Mouse (Mus musculus): ENCODE results near the gene Megf8. TPM values are rescaled to one million over a fixed set of nuclear protein-coding genes. Genes with fewer than 3 reads are reported as not detected.

Megf8 gene
- total RNA-seq, 4 experiments from 2014 or later: 33.9 to 35.8 (median 34.8) TPM

DNA sequence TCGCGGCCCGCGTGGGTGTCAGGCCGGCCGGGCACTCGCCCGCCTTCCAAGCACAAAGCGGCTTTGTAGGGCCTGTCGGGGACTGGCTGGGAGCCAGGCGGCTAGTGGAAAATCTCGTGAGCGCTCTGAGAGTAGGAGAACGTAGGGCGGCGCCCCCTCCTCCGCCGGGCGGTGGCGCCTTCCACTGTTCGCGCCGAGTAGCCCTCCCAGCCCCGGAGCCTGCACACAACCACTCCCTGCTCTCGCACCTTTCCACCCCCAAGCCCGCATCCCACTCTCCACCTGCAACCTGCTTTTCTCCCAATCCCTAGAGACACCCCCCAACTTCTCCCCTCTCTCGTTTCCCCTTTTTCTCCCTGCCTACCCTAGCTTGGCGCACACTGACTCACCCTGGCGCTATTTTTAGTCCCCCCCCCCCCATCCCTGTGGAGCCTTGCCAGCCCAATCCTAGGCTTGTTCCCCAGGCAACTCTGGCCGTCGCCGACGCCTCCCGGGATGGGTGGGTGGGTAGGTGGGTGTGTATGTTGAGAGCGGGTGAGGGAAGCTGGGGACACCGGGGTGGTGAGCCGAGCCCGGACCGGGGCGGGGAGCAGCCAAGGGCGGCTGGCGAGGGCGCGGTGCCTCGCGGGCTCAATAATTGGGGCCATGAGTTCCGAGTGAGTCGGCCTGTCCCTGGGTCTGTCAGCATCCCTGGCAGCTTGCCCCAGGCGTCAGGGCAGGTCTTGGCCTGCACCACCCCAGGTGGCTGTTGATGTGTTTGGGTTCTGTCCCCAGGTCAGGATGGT lies 37.7 kb upstream of the Megf8 start:
- peak; percentile 87 for DNase-seq (ENCODE audit: low spot score)

DNA sequence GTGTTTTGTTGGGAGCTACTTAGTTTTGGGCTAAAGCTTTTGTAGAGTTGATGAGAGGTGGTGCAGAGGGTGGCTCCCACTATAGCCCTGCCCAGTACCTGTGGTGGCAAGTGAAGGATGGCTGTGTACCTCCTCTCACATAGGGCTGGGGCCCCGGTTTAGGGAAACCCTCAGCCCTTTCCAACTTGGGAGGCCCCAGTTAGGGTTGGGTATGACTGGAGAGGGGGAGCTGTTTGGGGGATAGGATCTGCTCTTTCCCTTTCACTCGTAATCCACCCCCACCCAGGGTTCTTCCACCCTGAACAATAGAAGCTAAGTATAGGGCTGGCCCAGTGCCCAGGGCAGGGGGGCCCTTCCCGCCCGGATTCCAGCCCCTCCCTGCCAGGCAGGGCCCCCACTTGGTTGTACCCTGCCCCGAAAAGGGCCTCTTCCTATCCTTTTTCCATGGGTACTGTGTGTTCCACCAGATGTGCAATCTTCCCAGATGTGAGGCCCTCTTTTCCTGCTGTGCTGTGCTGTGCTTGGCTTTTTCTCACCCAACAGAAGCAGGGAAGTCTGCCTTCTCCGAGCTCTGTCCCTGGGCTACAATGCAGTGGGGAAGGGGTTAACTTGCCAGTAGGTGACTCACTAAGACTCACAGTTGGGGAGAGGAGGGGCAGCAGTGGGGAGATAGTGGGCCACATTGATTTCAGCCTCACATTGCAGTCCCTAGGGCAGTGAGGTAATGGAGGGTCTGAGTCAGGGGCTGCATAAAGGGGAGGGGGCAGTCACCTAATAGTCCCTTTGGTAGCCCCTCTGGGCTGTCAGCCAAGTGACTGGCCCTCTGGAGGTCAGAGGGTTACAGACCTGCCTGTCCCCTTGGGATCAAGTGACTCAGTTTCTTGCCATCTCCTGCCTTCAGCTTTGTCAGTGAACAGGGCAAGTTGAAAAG lies 36.8 kb upstream of the Megf8 start:
- DNase-seq (ENCODE audit: low spot score): peak; percentile 79

DNA sequence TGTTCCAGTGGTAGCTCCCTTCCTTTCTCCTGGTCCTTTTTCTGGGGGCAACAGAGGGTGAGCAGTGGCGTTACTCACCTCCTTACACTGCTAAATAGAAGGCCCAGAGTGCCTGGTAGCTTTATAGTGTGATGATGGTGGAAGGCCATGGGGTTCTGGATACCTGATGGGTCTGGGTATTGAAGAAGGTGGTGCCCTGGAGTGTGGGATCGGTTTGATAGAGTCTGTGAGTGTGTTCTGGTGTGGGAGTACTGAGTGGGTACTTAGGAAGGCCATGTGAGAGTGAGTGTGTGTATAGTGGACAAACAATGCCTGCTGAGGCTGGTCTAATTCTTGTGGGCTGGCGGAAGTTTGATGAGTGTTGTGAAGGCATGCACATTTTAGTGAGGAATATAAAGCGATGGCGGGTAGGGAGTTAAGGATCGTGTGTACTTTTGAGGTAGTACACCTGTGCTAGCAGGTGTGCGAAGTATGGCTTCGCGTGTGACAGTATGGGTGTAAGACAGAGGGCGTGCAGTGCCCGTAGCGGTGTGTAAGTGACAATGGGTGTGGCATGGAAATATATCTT lies 35.7 kb upstream of the Megf8 start:
- no peak for DNase-seq (ENCODE audit: low spot score)

DNA sequence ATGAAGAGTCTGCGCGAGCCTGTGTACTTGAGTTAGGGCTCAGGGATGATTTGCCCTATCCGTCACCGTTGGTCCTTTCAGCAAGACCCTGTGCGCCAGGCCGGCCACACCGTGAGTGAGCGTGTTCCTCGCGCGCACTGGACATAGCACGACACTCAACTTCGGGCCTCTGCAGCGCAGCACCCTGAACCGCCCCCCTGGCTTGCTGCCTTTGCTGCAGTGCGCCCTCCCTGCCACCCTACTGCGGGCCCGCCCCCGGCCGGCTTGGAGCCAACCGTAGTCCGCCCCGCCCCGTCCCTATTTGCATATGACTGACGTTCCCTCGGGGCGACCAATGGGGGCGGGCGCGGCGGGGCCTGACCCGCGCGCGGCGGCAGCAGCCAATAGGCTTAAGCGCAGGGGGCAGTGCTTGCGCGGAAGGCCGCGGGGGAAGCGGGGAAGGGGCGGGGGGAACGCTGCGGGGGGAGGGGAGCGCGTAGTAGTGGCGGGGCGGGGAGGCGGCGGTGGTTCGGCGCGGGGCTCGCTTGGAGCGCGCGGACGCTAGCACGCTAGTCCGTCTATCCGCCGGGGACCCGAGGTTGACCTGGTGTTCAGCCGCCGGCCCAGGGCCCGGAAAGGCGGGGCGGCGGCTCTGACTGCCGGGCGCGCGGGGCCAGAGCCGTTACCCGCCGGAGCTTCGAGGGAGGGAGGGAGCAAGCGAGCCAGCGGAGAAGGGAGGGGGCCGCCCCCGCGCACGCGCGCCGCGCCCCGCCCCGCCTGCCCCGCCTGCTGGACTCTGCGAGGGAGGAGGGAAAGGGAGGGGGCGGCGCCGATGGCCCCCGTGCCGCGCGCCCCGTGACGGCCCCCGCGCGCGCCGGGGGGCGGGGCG lies 35.0 kb upstream of the Megf8 start:
- peak; percentile 93 for DNase-seq (ENCODE audit: low spot score)

DNA sequence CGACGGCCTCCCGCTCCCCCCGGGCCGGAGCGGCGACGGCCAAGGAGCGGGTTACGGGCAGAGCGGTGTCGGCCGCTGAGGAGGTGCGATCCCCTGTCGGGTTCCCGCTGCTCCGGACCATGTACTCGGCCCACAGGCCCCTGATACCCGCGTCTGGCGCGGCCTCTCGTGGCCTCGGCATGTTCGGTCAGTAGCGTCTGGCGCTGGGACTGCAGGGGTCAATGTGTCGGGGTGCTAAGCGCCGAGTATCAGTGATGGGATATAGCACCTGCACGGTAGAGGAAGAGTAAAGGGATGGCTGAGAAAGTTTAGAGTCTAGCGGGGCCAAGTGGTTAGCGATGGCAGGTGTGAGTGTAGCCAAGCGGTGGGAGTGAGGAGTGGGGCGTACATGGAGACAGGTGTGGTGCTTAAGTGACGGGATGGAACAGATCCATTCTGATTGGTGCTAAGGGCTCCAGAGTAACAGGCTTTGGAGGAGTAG lies 34.2 kb upstream of the Megf8 start:
- DNase-seq (ENCODE audit: low spot score): peak; percentile 33

DNA sequence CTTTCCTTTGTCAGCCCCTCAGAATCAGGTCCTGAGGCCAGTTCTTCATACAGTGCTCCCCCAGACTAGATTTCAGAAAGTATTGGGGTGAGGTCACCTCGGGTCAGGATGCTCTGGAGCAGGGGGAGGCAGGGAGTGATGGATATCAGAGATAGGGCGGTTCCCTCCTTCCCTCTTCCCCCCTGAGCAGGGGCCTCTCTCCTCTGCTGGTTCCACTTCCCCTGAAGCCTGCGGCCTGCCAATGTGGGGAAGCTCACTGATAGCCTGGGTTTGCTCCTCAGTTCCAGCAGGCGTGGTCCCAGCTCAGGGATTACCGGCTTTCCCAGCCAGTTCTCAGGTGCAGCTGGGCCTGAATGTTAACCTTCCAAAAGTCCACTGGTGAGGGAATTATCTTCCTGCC lies 33.3 kb upstream of the Megf8 start:
- DNase-seq (ENCODE audit: low spot score): no peak

DNA sequence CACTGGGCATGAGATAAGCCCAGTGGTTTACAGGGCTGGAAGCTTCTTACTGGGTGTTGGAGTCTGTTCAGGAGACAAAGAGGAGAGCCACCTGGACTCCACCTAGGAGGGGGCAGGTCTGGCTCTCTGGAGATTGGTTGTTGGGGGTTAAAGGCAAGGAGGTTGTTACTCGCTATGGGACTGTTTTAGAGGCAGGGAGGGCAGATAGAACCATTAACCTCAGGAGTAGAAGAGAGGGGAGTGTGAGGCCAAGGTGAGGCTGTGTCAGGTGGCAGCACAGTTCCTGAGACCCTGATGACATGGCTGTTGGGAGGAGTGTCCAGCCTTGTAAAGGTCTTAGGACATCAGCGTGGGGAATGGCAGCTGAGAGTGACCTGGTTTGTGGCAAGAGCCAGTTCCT lies 32.8 kb upstream of the Megf8 start:
- DNase-seq (ENCODE audit: low spot score): no peak

DNA sequence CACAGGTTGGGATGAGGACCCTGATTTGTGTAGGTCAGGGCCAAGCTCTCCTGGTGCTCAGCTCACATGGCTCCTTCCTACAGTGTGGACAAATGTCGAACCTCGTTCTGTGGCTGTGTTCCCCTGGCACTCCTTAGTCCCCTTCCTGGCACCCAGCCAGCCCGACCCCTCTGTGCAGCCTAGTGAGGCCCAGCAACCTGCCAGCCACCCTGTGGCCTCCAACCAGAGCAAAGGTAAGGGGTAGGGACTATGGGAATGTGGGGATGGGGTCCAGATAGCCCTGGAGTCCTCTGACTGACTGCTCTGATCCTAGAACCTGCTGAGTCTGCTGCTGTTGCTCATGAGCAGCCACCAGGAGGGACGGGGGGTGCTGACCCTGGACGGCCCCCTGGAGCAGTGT lies 32.2 kb upstream of the Megf8 start:
- no peak for DNase-seq (ENCODE audit: low spot score)

DNA sequence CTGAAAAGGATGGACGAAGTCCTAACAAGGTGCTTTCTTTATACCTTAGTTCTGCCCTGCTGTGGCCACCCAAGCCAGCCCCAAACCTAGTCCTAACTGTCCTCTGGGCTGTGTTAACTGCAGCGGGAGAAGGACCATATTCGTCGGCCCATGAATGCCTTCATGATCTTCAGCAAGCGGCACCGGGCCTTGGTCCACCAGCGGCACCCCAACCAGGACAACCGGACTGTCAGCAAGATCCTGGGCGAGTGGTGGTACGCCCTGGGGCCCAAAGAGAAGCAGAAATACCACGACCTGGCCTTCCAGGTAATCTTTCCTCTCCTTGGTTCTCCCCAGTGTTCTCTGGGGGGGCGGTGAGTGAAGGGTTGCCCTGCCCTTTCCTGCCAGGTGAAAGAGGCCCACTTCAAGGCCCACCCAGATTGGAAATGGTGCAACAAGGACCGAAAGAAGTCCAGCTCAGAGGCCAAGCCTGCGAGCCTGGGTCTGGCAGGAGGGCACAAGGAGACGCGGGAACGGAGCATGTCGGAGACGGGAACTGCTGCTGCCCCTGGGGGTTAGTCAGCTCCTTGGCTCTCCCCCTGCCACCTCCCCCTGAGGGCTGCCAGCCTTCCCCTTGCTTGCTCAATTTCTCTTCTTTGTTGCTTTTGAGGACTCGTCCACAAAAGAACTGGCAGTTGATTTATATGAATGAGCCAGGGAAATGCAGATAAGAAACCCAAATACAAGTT lies 31.3 kb upstream of the Megf8 start:
- DNase-seq (ENCODE audit: low spot score): no peak

DNA sequence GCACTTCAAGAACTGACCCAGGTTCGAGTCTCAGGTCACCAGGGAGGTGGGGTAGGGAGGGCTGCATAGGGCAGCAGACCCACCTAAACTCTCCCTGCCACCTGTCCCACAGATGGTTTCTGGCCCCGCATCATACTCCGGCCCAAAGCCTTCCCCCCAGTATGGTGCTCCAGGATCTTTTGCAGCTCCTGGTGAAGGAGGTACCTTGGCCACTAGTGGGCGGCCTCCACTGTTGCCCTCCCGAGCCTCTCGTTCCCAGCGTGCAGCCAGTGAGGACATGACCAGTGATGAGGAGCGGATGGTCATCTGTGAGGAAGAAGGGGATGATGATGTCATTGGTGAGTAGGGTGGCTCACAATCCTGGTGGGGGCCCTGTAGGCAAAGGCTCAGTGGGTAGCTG lies 30.0 kb upstream of the Megf8 start:
- DNase-seq (ENCODE audit: low spot score): no peak

DNA sequence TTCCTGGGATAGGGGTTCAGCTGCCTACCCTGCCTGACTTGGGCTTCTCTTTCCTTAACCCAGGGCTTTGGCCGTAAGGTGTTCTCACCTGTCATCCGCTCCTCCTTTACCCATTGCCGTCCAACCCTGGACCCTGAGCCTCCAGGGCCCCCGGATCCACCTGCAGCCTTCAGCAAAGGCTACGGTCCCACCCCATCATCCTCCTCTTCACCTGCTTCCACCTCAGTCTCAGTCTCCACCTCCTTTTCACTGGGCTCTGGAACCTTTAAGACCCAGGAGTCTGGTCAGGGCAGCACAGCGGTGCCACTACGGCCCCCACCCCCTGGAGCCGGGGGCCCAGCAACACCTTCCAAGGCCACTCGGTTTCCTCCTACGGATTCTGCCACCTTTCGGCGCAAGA lies 29.0 kb upstream of the Megf8 start:
- DNase-seq (ENCODE audit: low spot score): no peak

DNA sequence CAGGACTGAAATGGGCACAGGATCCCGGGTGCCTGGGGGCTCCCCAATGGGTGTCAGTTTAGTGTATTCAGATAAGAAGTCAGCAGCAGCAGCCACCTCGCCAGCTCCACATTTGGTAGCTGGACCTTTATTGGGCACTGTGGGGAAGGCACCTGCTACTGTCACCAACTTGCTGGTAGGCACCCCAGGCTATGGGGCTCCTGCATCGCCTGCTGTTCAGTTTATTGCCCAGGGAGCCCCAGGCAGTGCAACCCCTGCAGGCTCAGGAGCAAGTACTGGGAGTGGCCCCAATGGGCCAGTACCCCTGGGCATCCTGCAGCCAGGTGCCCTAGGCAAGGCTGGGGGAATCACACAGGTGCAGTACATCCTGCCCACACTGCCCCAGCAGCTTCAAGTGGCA lies 28.2 kb upstream of the Megf8 start:
- no peak for DNase-seq (ENCODE audit: low spot score)

DNA sequence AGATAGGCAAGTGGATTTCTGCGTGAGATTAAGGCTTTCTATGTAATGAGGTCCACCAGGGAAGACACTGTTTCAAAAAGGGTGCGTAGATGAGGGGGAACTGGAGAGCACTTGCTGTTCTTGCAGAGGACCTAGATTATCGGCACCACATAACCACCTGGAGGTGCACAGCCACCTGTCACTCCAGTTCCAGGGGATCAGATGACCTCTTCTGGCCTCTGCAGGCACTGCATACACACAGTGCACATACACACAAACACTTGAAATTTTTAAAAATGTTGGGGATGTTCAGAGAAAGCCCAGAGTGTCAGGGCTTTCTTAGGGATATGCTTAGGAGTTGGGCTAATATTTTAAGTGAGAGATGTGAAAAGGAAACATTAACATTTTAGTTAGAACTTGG lies 27.0 kb upstream of the Megf8 start:
- DNase-seq (ENCODE audit: low spot score): no peak

DNA sequence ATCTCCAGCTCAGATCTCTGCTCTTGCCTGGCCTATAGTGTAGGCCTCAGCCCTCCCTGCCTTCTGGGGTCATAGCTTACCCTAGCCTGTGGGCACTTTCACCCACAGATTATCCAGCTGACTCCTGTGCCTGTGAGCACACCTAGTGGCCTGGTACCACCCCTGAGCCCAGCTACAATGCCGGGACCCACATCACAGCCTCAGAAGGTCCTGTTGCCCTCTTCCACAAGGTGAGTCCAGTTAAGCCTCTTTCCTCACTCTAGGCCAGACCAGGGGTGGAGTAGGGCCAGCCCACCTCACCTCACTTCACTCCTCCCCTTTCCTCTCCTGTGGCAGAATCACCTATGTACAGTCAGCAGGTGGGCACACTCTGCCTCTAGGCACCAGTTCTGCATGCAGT lies 26.5 kb upstream of the Megf8 start:
- no peak for DNase-seq (ENCODE audit: low spot score)

DNA sequence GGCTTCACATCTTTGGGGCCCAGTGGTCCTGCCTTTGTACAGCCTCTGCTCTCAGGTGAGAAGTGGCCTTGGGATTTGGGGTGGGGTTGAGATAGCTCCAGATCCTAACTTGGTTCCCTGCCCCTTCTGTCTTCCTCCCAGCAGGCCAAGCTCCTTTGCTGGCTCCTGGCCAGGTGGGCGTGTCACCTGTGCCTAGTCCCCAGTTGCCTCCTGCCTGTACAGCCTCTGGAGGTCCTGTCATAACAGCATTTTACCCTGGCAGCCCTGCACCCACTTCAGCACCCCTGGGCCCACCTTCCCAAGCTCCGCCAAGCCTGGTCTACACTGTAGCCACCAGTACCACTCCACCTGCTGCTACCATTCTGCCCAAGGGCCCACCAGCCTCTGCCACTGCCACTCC lies 26.1 kb upstream of the Megf8 start:
- no peak for DNase-seq (ENCODE audit: low spot score)

DNA sequence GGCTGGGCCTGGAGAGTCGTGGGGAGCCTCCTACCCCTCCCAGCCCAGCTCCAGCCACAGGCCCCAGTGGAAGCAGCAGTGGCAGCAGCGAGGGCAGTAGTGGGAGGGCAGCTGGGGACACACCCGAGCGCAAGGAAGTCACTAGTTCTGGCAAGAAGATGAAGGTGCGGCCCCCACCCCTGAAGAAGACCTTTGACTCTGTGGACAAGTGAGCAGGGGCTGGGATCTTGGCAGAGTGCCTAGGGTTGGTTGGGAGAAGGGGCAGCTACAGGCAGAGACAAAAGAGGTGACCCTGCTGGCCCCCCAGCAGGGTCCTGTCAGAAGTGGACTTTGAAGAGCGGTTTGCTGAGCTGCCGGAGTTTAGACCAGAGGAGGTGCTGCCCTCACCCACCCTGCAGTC lies 24.9 kb upstream of the Megf8 start:
- no peak for DNase-seq (ENCODE audit: low spot score)

DNA sequence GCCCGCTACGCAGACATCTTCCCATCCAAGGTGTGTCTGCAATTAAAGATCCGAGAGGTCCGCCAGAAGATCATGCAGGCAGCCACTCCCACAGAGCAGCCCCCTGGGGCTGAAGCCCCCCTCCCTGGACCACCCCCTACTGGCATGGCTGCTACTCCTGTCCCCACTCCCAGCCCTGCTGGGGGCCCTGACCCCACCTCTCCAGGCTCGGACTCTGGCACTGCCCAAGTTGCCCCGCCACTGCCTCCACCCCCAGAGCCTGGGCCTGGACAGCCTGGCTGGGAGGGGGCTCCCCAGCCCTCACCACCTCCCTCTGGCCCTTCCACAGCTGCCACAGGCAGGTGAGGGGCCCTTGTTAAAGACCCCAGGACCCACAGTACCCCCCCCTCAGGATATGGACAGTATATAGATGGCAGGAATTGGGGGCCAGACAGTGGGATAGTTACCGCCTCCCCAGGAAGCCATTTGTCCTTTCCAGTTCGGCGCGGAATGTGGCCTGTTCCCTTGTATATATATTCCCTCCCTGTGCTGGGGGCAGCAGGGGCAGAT lies 23.7 kb upstream of the Megf8 start:
- no peak for DNase-seq (ENCODE audit: low spot score)

DNA sequence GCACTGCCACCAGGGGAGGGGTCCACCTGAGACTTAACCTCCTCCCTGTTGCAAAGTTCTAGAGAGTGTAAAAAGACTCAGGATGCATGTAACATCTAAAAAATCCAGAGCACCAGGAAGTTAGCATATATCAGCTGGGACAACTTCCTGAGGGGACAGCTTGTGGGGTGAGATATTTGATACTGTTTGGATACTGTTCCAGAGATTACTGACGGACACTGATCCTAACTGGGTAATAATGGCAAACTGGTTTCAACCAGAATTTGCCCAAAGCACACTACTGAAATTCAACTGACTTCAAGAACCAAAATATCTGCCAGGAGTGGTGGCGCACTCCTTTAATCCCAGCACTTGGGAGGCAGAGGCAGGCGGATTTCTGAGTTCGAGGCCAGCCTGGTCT lies 22.5 kb upstream of the Megf8 start:
- no peak for DNase-seq (ENCODE audit: low spot score)

DNA sequence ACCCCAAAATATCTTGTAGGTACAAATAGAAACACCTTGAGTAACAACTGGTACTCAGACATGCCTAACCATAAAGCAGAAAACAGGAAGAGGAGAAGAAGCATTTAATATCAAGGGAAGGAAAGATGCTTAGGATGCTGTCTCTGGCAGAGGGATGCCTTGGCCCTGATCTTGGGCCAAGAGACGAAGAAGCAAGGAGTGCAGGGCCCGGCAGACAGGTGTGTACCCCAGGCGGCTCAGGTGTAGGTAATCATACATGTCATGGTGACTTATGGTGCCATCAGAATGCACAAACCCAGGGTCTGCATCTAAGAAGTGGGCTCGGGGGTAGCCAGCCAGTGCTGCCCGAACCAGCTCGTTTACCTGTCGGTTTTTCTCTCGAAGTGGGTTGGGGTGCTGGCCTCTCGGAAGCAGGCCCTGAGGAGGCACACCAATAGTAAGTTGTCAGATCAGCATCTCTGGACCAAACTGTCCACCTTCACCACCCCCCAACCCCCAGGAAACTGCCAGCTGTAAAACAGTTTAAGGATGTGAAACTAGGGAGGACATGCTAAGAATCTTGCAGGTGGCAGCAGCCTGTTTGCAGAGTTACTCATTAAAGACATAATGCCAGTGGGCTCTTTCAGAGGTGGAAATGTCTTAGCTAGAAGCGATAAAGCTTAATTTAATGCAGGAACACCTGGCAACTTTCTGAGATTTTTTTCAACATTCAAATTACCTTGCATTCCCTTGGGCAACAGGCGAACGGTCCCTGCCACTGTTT lies 21.8 kb upstream of the Megf8 start:
- no peak for DNase-seq (ENCODE audit: low spot score)

Data from heart, adult 8-10 months (tissue).